Mouse (Mus musculus) CD4-positive, CD25-positive, alpha-beta regulatory T cell, adult 2 months (primary cell): ENCODE results near the gene P4ha2.

ENCODE experiments used
- DNase-seq: peaks from one replicate; pipeline ENCODE4 v3.0.0-alpha.2; 2012; ENCODE audit warnings: low read depth, low spot score

Gene P4ha2

DNA sequence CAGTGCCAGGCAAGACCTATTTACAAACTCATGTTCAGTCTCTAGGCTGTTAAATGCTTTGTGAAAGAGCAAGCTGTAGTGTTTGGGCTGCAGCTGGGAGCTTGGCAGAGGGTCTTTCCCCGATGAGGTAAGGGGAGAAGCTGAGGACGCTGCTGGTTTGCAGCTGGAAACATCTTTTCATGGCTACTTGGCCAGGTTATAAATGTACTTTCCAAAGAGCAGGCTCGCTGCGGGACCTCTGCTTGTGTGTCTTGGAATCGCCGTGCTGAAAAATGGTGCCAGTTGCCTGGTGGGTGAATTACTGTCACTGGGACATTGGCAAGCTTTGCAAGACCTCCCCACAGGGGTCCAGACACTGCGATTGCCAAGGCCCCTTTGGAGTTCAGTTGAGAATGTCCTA lies 7.3 kb downstream of the P4ha2 start:
- no peak for DNase-seq

DNA sequence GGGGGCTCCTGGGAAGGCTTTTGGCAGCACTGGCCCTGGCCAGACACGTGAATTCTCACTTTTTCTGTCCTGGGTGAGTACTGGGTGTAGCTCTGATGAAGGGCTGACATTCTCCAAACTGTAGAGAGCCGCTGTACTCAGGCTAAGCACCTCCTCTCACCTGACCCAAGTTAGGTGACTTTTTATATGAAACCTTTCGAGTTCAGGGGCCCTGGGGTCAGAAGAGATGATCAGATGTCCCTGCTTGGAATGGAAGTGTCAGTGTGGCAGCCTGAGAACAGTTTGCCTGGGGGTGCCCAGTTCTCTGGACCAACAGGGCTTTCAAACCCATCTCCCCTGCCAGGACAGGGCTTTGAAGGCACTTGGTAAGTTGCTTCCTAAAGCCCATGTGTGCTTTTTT lies 8.2 kb downstream of the P4ha2 start:
- DNase-seq = no peak

DNA sequence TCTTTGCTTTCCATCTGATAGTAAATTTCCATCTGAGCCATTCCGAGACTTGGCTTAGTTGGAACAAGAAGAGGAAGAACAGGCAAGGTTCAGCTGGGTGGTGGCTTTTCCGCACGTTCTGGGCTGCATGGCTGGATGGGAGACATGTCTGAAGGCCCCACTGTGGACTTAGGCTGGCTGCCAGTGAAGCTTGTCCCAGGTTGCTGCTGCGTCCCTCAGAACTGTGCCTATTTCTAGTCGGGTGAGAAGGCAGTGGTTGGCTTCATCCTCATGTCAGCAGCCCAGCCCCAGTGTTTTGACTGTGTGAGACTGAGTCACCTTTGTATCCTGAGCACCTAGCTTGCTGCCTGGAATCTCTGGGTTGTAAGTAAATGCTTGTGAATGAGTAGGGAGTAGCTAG lies 9.0 kb downstream of the P4ha2 start:
- no peak for DNase-seq

DNA sequence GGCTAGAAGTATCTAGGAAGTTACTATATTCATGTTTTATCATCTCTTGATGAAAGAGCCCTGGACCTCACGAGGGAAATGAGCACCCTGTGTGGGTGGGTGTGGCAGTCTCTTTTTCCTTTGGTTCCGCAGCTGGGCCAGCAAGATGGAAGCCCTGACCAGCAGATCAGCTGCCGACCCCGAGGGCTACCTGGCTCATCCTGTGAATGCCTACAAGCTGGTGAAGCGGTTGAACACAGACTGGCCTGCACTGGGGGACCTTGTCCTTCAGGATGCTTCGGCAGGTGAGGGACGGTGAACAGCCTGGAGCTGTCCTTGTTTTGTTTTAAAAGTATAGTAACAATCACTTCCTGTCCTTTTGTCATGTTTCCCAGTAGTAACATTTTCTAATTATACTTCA lies 11.4 kb downstream of the P4ha2 start:
- DNase-seq = no peak

DNA sequence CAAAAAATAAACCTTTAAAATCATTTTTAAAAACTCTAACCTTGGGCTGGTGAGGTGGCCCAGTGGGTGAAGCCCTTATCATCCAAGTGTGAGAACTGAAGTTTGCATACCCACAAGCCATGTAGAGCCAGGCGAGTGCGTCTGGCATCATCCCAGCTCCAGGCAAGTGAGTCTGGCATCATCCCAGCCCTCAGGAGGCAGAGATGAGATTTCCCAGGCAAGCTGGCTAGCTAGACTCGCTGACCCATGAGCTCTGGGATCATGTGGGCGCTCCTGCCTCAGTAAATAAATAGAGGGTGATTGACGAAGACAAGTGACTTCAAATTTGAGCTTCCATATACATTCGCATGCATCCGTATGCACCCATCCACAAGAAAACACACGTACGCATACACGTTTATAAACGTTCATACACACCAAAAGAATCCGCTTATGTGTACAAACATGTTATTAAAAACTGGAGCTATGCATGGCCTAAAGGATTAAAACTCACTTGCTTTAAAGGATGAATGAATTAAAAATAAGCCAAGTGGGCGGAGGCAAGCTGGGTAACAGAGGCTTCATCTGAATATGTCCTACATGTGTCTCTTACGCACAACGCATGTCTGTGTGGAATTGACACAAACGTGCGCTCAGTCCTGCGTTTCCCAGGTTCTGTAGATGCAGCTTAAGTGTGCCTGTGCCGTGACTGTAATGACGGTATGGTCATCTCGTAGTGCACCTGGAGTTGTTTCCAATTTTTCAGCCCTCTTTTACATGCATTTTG lies 12.3 kb downstream of the P4ha2 start:
- no peak for DNase-seq

DNA sequence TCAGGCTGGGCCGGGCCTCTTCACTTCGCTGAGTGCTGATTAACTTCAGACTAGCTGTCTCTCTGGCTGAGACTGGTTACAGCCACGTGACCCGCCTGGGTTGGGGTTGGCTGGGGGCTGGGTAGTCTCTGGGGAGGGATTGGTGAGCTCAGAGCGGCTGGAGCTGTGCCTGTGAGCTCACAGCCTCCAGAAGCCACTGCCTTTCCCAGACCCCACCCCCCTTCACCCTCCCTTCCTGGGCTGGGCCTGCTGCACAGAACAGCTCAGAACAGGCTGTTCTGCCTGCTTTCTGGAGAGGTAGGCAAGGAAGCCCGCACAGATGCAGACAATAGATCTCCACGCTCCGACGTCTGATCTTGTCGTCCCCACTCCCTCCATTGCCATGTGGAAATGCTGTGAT lies 13.0 kb downstream of the P4ha2 start:
- DNase-seq = peak; percentile 66

DNA sequence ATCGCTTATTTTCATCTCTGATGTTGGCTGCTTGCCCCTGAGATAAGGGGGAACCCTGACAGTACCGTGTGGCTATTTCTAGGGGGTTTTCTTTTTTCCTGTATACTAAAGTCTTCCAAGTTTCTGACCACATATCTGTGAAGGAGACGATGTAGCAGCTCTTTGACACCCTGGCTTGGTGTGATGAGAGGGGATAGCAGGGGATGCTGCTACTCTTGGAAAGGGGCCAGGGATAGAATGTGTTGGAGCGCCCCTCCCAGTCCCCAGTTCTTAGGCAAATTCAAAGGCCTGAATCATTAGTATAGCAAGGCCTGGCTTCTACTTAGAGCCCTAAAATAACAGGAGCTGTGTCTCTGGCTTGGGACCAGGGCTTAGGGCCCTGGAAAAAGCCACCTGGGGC lies 13.5 kb downstream of the P4ha2 start:
- no peak for DNase-seq

DNA sequence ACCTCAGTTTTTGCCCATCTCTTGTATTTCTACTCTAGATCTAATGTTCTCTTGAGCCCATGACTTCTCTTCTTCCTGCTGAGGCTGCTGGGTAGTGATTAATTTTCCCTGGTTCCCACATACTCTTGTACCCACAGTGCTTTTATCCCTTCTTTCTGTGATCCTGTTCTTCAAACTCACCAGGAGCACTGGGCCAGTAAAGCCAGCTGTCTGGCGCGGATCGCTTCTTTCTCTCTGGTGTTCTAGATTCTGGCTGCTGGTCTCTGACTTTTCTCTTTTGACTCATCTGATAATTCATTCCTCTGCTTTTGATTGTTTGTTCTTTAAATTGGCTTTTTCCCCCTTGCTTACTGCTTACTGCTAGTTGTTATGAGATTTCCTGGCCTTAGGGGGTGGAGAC lies 14.9 kb downstream of the P4ha2 start:
- no peak for DNase-seq

DNA sequence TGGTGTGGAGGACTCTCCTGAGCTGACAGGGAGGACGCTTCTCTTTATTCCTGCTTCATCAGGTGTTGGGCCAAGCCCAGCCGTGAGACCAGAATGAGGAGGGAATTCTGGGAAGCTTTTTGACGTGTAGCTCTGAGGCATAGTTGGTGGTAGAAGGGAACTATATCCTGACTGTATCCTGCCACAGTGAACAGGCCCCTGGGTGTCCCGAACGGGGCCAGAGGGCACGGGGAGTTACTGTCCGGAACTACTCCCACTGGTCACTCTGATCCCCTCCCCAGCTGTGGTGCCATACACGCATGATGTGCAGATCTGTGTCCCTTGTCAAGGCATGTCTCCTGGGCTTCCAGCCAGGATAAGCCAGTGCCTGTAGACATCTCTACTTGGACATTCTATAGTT lies 15.4 kb downstream of the P4ha2 start:
- DNase-seq = no peak

DNA sequence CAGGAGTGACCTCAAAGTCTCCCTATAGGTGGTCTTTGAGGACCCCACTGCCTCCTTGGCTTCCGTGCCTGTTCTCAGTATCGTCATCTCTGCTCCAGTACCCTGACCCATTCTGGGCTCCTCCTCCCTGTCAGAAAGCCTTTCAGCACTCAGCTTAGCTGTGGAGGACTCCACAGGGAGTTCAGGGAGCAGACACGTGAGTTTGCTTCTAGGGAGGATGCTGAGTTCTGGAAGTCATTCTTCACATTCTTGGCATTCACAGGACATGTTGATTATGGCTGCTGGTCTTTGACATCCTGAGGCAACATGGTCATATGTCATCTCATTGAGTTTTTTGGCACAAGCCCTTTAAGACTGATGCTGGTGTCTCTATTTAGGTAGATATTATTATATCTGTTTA lies 16.0 kb downstream of the P4ha2 start:
- DNase-seq = no peak

DNA sequence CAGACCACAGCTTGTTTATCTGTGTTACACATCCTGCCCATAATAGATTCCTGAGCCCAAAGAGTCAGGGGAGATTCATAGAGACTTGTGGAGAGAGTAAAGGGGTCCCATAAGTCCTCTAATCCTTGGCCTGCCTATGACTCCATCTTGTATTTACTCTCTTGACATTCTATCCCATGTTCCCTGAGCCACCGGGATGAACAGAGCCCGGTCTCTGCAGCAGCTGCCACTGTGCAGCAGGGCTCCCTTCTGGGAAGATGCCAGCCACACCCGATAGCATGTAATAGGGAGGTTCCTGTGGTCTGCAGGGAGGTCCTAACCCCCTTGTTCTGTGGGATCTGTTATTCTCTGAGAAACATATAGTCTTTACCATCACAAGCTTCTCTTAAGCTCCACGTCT lies 16.5 kb downstream of the P4ha2 start:
- DNase-seq = no peak

DNA sequence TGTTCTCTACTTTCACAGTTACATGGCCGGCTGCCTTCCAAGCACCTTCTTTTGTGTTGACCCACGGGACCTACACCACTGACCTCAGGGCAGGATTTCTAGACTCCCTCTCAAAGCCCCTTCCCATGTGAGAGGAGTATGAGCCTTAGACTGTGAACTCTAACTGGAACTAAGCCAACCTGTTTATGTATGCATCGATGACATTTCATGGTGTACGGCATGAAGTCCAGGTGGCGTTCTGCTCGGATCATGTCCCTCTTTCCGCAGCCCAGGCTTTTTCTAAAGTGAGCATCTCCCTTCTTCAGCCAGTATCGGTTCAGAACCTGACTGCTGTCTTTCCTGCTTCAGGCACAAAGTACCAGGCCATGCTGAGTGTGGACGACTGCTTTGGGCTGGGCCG lies 17.2 kb downstream of the P4ha2 start:
- no peak for DNase-seq

DNA sequence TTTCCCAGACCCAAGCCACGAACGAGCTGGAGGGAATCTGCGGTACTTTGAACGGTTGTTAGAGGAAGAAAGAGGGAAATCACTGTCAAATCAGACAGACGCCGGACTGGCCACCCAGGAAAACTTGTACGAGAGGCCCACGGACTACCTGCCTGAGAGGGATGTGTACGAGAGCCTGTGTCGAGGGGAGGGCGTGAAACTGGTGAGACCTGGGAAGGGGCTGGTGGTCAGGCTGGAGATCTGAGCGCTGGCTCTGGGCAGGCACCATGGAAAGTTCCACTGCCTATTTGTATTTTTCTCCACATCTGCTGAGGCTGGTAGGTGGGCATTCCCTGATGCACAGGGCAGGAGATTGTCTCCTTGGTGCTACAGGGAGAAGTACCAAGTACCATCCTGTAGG lies 19.2 kb downstream of the P4ha2 start:
- DNase-seq = no peak

DNA sequence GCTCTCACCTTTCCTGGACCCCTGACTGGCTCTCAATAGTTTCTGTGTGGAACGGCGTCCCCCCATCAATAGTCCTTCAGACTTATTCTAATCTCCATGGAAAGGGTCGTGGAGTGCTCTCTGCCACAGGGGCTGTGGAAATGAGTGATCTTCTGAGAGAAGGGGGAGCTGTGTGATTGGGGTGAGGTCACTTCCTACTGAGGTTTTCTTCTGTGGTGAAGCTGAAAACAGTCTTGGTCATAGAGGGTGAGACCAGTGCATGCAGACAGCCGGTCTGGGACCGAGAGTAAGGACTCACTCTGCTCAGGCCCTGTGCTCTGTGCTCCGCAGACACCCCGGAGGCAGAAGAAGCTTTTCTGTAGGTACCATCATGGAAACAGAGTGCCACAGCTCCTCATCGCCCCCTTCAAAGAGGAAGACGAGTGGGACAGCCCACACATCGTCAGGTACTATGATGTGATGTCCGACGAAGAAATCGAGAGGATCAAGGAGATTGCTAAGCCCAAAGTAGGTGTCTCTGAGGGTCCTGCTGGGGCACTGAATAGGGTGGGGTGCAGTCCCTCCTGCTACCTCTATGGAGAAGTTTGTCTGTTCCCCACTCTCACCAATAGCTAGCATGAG lies 20.0 kb downstream of the P4ha2 start:
- DNase-seq = no peak

DNA sequence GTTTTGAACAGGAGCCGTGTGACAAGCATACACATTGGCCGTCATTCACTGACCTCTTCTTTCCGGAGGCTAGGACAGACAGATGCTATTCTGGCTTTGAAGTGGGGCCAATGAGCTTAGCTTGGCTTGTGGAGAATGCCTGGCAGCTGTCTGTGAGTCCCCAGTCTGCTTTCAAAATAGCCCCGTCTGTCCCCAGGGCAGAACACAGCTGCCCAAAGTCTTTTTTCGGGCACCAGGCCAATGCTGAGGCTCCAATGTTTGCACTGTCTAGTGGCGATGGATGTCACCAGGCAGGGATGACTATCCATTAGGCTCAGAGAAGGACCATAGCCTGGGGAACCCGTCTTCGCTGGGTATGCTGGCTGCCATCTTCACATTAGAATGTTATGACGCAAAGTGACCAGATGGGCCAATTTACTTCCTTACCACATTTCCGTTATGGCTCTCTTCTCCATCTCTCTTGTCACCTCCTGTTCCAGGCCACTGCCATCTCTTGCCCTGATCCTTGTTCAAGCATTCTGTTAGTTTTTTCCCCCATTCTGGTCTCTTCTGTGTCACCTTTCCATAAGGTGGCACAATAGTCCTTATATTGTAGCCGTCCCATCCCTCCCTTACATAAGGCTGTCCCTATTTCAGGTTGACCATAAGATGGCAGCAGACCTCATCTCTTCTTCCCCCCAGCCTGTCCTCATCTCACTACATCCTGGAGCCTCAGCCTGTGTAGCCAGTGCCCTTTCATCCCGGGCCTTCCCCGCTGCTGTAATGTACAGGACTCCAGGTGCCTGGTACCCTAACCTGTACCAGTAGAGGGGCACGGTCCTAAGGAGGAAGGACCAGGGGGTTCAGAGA lies 22.7 kb downstream of the P4ha2 start:
- peak; percentile 34 for DNase-seq

DNA sequence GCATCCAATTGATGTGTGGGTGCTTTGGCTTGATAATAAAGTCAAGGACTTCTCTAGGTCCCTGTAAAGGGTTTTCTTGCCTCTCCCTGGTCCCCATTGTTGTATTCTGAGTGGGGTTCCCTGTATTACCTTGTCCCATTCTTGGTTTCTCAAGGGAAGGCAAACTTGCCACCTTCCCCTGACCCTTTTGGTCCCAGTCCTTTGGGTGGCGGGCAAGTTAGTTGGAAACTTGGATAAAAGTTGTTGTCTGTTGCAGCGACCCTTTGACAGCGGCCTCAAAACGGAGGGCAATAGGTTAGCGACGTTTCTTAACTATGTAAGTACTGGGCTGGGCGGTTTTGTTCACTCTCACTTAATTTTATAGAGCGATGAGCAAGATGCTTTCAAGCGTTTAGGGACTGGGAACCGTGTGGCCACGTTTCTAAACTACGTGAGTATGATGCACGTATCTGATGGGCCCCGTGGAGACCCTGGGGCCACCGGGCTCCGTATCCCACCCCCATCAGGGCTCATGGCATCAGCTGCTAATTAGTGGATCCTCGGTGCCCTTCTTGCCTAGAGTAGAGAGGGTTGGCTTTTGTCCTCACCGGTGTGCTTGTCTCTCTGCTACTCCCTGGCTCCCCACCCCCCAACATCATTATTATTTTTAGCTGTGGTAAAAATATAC lies 26.2 kb downstream of the P4ha2 start:
- no peak for DNase-seq

DNA sequence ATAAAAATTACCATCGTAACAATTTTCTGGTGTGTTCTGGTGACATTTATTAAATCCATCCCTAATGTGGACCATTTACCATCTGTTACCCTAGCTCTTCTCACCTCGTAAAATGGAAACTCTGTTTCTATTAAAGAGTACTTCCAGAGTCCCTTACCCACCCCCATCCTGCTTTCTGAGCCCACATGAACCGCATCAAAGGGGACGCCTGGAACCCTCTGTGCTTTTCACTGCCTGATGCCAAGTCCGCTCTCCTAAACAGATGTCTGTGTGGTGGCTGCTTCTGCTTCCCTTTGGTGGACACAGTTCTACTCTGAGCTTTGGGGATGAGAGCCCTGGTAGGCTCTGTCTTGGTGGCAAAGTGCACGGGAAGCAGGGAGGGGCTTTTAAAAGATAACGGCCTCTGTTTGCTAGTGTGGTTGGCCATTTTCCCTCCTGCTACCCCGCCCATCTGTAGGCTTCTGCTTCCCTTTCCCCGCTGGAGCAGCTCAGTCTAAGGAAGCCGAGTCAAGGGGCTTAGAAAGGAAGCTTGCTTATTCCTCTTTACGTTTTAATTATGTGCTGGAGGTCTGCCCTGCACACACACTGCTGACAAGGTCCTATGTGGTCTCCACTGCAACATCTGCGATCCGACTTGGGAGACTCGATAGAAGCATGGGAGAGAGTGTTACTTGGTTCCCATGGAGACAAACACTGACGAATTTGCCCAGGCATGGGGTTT lies 26.9 kb downstream of the P4ha2 start:
- peak; percentile 19 for DNase-seq

DNA sequence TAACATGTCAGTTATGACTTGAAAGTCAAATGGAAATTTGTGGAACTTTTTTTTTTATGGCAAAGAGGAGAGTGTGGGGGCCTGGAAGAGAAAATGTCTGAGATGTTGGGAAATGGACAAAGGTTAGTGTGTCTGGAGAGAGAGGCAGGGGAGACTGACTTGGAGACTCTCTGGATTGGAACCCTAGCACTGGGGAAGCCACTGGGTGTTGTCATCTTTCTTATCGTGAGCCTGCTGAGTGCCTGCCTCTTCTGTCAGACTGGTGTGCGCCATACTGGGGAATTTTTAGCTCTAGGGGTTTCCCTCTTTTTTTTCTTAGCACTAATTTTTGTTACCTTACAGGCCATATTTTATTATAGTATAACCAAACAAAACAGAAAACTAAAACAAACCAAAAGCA lies 27.5 kb downstream of the P4ha2 start:
- no peak for DNase-seq

DNA sequence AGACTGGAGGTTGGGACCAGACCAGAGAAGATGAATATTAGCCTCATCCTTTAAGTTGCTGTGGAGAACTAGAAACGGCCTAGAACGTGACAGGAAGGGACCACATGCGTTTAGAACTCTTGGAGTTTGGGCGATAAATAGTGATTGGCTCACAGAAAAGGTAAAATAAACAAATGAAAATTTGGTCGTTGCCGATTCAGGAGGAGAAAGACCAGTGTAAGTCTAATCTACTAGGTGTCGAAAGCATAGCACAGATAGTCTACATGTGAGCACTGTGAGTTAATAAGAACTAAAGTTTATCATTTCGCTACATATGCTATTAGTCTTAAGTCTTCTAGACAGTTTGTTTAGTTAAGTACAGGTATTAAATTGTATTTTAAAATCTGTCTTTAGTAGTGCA lies 30.1 kb downstream of the P4ha2 start:
- DNase-seq = no peak

DNA sequence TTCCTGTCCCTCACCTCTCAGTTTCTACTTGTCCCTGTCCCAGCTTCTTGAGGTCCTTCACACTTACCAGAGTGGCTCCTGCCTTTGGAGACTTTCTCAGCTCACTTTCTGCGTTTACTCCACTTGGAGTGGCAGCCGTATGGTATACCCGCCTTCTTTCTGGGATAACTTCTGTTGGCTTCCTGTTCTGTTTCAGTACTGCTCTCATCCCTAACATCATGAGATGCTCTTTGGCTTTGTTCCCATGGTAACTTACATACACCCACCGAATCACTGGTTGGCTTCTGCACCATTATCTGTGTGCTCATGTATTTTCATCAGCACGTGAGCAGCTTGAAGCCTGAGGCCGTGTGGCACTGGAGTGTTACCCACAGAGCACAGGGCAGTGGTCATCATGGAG lies 30.8 kb downstream of the P4ha2 start:
- DNase-seq = no peak

DNA sequence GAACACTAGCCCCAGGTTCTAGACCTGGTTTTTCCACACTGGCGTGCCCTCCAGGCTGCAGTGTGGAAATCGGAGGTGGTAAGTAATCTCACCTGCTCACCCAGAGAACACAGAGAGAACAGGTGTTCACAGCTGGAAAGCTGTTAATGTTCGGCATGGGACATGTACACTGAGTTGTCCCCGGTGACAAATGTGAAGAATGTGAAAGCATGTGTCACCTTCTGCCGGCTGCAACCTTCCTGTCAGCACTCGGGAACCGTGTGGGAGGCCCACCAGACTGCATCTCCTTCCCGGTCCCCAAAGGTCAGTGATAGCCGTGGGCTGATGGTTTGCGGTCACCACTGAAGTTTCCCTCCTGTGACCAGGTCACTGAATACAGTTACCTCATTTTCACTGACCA lies 32.4 kb downstream of the P4ha2 start:
- no peak for DNase-seq

DNA sequence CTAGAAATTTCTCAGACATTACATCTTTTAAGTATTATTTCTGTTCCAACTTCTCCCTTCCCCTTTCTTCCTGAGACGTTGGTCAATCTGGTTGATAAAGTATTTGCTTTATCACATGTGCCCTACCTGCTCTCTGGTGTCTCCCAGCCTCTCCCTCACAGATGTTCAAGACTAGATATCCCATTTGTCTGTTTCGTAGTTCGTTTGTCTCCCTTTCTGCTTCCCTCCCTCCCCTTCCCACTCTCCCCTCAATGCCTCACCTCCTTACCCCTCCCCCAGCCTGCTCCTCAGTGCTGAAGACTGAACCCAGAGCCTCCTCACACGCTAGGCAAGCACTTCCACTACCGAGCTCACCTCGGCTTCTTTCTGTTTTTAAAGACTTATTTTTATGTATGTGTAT lies 35.0 kb downstream of the P4ha2 start:
- no peak for DNase-seq
